Mouse (Mus musculus): ENCODE measurements around the gene Lmx1a.

DNA sequence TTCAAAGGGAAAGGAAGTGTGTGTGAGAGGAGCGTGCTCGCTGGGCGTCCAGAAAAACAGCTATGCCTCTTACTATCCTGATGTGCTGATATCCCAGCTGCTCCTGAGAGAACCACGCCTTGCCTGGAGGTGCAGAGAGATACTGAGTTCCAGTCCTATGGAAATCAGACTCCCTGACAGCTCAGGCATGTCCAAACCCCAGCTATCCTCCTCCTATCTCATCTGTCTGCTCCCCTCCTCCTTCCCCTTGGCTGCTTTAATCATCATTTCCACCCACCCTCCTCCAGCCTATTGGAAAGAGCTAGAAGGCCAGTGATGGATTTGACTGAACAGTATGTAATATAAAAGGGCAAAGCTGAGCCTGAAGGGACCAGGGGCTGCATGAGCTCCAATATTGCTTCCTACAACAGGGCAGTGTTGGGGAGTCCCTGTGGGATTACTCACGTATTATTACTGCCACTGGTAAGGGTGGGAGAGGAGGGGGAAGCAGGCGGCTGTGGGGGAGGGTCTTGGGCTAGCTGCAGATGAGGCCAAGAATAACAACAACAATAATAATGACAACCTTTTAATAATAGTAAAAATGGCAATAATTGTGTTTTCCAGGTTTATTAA, 26.8 kb downstream of the Lmx1a start:
- TF ChIP-seq CTCF (IDR thresholded peaks at IDR 0.05; ENCODE audit: control insufficient read depth, insufficient read depth, low read length) (no peak), POLR2A (IDR thresholded peaks at IDR 0.05; ENCODE audit: borderline replicate concordance, control insufficient read depth, low read depth, low read length) (no peak)
